ENCODE assay signal across 14 mouse cellular contexts in the genomic region with DNA sequence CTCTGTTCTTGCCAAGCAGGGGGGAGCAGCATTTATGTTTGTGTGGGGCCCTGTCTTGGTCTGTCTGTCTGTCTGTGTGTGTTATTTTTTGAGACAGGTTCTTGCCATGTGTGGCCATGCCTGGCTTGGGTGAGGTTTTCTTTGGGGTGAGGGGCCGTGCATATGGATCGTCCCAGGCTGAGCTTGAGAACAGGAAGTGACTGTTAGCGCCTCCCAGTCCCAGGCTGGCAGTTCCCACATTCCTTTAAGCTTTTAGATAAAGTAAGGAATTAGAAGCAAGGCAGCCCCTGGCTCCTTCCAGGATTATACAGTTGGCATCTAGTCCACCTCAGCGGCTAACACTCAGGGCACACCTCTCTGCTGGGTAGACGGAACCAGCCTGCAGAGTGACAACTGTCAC.
"Had no signal": no experiment of that assay in that cellular context is flagged by ENCODE, and none has a peak within 500 bp of the region (broad histone marks: within the 10 kb centered on the region; RNA-seq: fewer than 3 reads in every experiment).

No protein-coding gene starts in this region.

- DNase-seq: kidney, postnatal 14 days; left cerebral cortex, postnatal 4 days; lung, postnatal 4 days; retina, postnatal 1 day; right cerebral cortex, postnatal 4 days; spleen, adult 18-20 months; thymus, adult 18-20 months; thymus, postnatal 14 days had no signal

- H3K4me2 ChIP-seq: kidney, embryonic 15.5 days; limb, embryonic 13.5 days; lung, embryonic 15.5 days; midbrain, embryonic 15.5 days; neural tube, embryonic 13.5 days had no signal

- H3K27me3 ChIP-seq: kidney, embryonic 15.5 days; limb, embryonic 13.5 days; lung, embryonic 15.5 days; midbrain, embryonic 15.5 days; neural tube, embryonic 13.5 days had no signal

- H3K9ac ChIP-seq: kidney, embryonic 15.5 days; limb, embryonic 13.5 days; lung, embryonic 15.5 days; midbrain, embryonic 15.5 days; neural tube, embryonic 13.5 days had no signal

- H3K4me3 ChIP-seq: kidney, embryonic 15.5 days; limb, embryonic 13.5 days; lung, embryonic 15.5 days; midbrain, embryonic 10.5 days; midbrain, embryonic 15.5 days; neural tube, embryonic 13.5 days had no signal

- H3K27ac ChIP-seq: kidney, embryonic 15.5 days; limb, embryonic 13.5 days; lung, embryonic 15.5 days; midbrain, embryonic 10.5 days; midbrain, embryonic 15.5 days; neural tube, embryonic 13.5 days had no signal

- H3K4me1 ChIP-seq: limb, embryonic 13.5 days; lung, embryonic 15.5 days; midbrain, embryonic 15.5 days; neural tube, embryonic 13.5 days had no signal

- ATAC-seq: midbrain, embryonic 15.5 days had no signal

- H3K9me3 ChIP-seq: kidney, embryonic 15.5 days; limb, embryonic 13.5 days; lung, embryonic 15.5 days; midbrain, embryonic 15.5 days; neural tube, embryonic 13.5 days had no signal
